Mouse (Mus musculus): ENCODE measurements at regions not wholly inside any gene's neighbourhood (a gene's known extent, or its start where the extent isn't known, plus 50 kb on each side); places are given as distances from the start of the nearest gene placed in this dataset.
A peak's percentile ranks its signal among the peaks of the same experiment; 100 is the strongest.

- no peak overlapping the region for H3K4me3 ChIP-seq (replicated peaks)
- H3K4me2 ChIP-seq = no peak overlapping the region
- WGBS = 82% methylated on average over 9 of the region's 9 CpGs
- no peaks in the 10 kb centered on the region for H3K36me3 ChIP-seq
- H3K27me3 ChIP-seq = no peaks in the 10 kb centered on the region
- H3K9me3 ChIP-seq = no peaks in the 10 kb centered on the region
- ATAC-seq (ENCODE audit: insufficient number of reproducible peaks, insufficient read depth, low FRiP score, low TSS enrichment, low read depth) = no peak
- peaks cover 10% of the 10 kb centered on the region; the same call in 1 of the 2 replicates for H3K4me1 ChIP-seq (replicated peaks)
- no peak overlapping the region for H3K27ac ChIP-seq
- H3K9ac ChIP-seq (replicated peaks) = no peak overlapping the region
Observed at GRCm38 (mm10) chr14:105403256-105403655, 144.9 kb downstream of the Ndfip2 start.

DNA sequence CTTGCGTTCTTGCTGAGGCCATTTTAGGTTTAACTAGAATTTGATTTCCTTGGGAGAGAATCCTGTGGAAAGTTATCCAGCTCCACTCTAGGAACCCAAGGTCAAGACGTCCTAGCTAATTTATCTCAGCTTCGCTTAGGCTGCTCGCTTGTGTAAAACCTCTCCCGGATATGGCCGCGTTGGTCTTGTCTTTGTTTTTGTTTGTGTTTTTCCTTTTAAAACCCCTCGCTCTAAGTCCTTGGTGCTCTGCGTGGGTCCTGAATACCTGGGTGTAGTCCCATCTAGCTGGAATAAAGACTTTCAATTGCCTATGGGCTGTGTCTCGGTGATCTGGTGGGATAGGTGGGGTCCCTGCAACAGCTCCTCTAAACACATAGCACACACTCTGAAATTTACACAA is 144.2 kb downstream of the Ndfip2 start:
- Histone ChIP-seq H3K36me3 (no peaks in the 10 kb centered on the region), H3K4me1 (replicated peaks) (peaks cover 16% of the 10 kb centered on the region; the same call in 1 of the 2 replicates), H3K27me3 (no peaks in the 10 kb centered on the region), H3K4me3 (replicated peaks) (no peak overlapping the region), H3K9ac (replicated peaks) (no peak overlapping the region), H3K9me3 (no peaks in the 10 kb centered on the region), H3K4me2 (no peak overlapping the region), H3K27ac (no peak overlapping the region)
- 94% methylated on average over 10 of the region's 10 CpGs for WGBS
- no peak for ATAC-seq (ENCODE audit: insufficient number of reproducible peaks, insufficient read depth, low FRiP score, low TSS enrichment, low read depth)

GRCm38 (mm10) chr14:105397467-105397866 is 139.1 kb downstream of the Ndfip2 start:
- Histone ChIP-seq H3K4me3 (replicated peaks) (no peak overlapping the region), H3K27ac (no peak overlapping the region), H3K4me1 (replicated peaks) (peaks cover 26% of the 10 kb centered on the region; the same call in 1 of the 2 replicates), H3K9ac (replicated peaks) (no peak overlapping the region), H3K4me2 (no peak overlapping the region), H3K36me3 (no peaks in the 10 kb centered on the region), H3K9me3 (no peaks in the 10 kb centered on the region), H3K27me3 (no peaks in the 10 kb centered on the region)
- no peak; the same call in 1 of the 2 replicates for ATAC-seq (ENCODE audit: insufficient number of reproducible peaks, insufficient read depth, low FRiP score, low TSS enrichment, low read depth)
- WGBS = 28% methylated on average over 8 of the region's 8 CpGs

DNA sequence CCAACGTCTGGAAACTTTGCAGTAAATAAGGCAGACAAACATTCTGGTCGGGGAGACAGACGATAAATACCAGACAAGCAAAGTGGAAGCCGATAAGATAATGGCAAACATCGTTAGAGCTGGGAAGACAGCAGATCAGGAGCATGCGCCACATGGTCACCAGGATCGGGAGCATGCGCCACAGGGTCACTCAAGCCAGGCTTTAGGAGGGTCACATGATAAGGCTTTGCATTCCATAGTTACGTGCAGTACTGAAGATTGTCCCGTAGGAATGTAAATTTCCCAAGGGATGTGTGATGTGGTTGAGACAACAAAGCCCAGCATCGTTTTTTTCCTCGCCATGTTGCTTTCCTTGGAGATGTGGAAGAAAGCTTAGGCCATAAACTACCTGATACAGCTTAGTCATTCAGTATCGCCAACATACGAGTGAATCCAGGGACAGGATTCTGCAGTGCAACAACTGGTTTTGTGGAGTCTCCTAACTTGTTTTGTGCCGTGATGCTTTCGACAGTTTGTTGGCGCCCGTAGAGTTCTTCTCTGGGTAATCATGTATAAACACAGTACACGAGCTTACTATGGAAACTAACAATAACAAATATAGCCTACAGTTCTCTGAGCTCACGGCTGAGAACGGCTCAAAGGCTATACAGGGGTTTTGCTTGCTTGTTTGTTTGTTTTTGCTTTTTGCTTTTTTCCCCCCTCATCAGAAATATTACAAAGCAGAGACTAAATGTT is 133.9 kb downstream of the Ndfip2 start:
- Histone ChIP-seq H3K9me3 (no peaks in the 10 kb centered on the region), H3K36me3 (no peaks in the 10 kb centered on the region), H3K4me2 (no peak overlapping the region), H3K9ac (replicated peaks) (no peak overlapping the region), H3K27me3 (no peaks in the 10 kb centered on the region), H3K27ac (no peak overlapping the region), H3K4me3 (replicated peaks) (no peak overlapping the region), H3K4me1 (replicated peaks) (peaks cover 14% of the 10 kb centered on the region)
- 86% methylated on average over 21 of the region's 21 CpGs for WGBS
- ATAC-seq (ENCODE audit: insufficient number of reproducible peaks, insufficient read depth, low FRiP score, low TSS enrichment, low read depth) = no peak

GRCm38 (mm10) chr14:105391430-105391829 is 133.1 kb downstream of the Ndfip2 start:
- no peaks in the 10 kb centered on the region for H3K9me3 ChIP-seq
- peaks cover 12% of the 10 kb centered on the region; the same call in 1 of the 2 replicates for H3K4me1 ChIP-seq (replicated peaks)
- no peak overlapping the region for H3K9ac ChIP-seq (replicated peaks)
- peak overlapping the region; percentile 47; the same call in 1 of the 2 replicates for H3K27ac ChIP-seq
- H3K36me3 ChIP-seq = no peaks in the 10 kb centered on the region
- no peak overlapping the region for H3K4me2 ChIP-seq
- no peaks in the 10 kb centered on the region for H3K27me3 ChIP-seq
- no peak for ATAC-seq (ENCODE audit: insufficient number of reproducible peaks, insufficient read depth, low FRiP score, low TSS enrichment, low read depth)
- 74% methylated on average over 11 of the region's 11 CpGs for WGBS
- H3K4me3 ChIP-seq (replicated peaks) = no peak overlapping the region

GRCm38 (mm10) chr14:105385119-105385518 is 126.7 kb downstream of the Ndfip2 start:
- H3K27me3 ChIP-seq = no peaks in the 10 kb centered on the region
- H3K9me3 ChIP-seq = no peaks in the 10 kb centered on the region
- no peak for ATAC-seq (ENCODE audit: insufficient number of reproducible peaks, insufficient read depth, low FRiP score, low TSS enrichment, low read depth)
- WGBS = 83% methylated on average over 4 of the region's 4 CpGs
- no peak overlapping the region for H3K27ac ChIP-seq
- H3K4me2 ChIP-seq = no peak overlapping the region
- H3K36me3 ChIP-seq = no peaks in the 10 kb centered on the region
- H3K4me3 ChIP-seq (replicated peaks) = no peak overlapping the region
- no peaks in the 10 kb centered on the region for H3K4me1 ChIP-seq (replicated peaks)
- no peak overlapping the region for H3K9ac ChIP-seq (replicated peaks)

DNA sequence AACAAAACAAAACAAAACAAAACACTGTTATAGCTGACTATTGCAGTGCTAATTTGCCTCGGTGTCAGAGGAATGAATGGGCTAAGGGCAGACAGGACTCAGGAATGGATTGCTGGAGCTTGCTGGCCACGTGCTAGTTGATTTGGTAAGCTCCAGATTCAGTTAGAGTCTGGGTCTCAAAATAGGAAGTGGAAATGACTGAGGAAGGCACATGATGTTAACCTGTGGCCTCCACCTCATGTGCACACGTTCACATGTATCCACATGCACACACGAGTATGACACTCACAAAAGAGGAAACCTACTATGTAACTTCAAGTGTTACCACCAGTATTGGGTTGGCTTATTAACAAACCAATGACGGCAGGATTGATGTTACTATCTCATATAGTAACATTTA is 125.0 kb downstream of the Ndfip2 start:
- Histone ChIP-seq H3K9ac (replicated peaks) (no peak overlapping the region), H3K36me3 (no peaks in the 10 kb centered on the region), H3K4me3 (replicated peaks) (no peak overlapping the region), H3K27ac (no peak overlapping the region), H3K9me3 (no peaks in the 10 kb centered on the region), H3K27me3 (no peaks in the 10 kb centered on the region), H3K4me2 (no peak overlapping the region), H3K4me1 (replicated peaks) (0 out of 2 replicates have a peak, but pooled peaks cover 7% of the 10 kb centered on the region)
- ATAC-seq (ENCODE audit: insufficient number of reproducible peaks, insufficient read depth, low FRiP score, low TSS enrichment, low read depth) = no peak
- 76% methylated on average over 5 of the region's 5 CpGs for WGBS

DNA sequence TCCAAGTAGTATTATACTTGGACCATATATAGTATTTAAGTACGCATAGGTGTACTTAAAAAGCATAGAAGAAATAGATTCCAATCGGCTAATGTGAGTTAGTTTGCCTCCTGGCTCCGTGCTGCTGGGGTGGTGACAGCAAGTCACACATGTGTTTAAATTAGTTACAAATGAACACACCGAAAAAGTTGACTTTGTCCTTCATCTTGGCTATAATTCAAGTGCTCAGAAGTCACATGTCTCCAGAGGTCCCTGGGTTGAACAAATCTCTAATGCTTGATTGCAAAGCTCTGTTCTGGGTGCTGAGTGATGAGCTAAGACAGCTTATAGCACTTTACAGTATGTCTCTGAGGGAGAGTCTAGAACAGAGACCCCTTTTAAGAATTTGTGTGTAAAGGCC is 121.7 kb downstream of the Ndfip2 start:
- Histone ChIP-seq H3K4me1 (replicated peaks) (peaks cover 22% of the 10 kb centered on the region), H3K9ac (replicated peaks) (no peak overlapping the region), H3K27ac (no peak overlapping the region), H3K36me3 (no peaks in the 10 kb centered on the region), H3K9me3 (no peaks in the 10 kb centered on the region), H3K27me3 (no peaks in the 10 kb centered on the region), H3K4me3 (replicated peaks) (no peak overlapping the region), H3K4me2 (no peak overlapping the region)
- no peak for ATAC-seq (ENCODE audit: insufficient number of reproducible peaks, insufficient read depth, low FRiP score, low TSS enrichment, low read depth)
- 47% methylated on average over 4 of the region's 4 CpGs for WGBS

GRCm38 (mm10) chr14:105377770-105378169 is 119.4 kb downstream of the Ndfip2 start:
- peak; percentile 75 for ATAC-seq (ENCODE audit: insufficient number of reproducible peaks, insufficient read depth, low FRiP score, low TSS enrichment, low read depth)
- WGBS = 9% methylated on average over 5 of the region's 5 CpGs

GRCm38 (mm10) chr14:105377035-105377621 is 118.8 kb downstream of the Ndfip2 start:
- Histone ChIP-seq H3K27me3 (no peaks in the 10 kb centered on the region), H3K9me3 (no peaks in the 10 kb centered on the region), H3K4me1 (replicated peaks) (peaks cover 22% of the 10 kb centered on the region), H3K36me3 (no peaks in the 10 kb centered on the region), H3K9ac (replicated peaks) (no peak overlapping the region), H3K4me3 (replicated peaks) (no peak overlapping the region), H3K27ac (peak overlapping the region; percentile 45), H3K4me2 (no peak overlapping the region)
- WGBS = 28% methylated on average over 4 of the region's 4 CpGs
- ATAC-seq (ENCODE audit: insufficient number of reproducible peaks, insufficient read depth, low FRiP score, low TSS enrichment, low read depth) = peak; percentile 78

More at GRCm38 (mm10) chr14:105377770-105378169, 119.4 kb downstream of the Ndfip2 start:
- H3K9ac ChIP-seq (replicated peaks) = no peak overlapping the region
- H3K36me3 ChIP-seq = no peaks in the 10 kb centered on the region
- H3K4me3 ChIP-seq (replicated peaks) = no peak overlapping the region
- no peaks in the 10 kb centered on the region for H3K27me3 ChIP-seq
- H3K9me3 ChIP-seq = no peaks in the 10 kb centered on the region
- H3K27ac ChIP-seq = peak overlapping the region; percentile 45
- peaks cover 22% of the 10 kb centered on the region for H3K4me1 ChIP-seq (replicated peaks)
- H3K4me2 ChIP-seq = no peak overlapping the region

- WGBS = 69% methylated on average over 5 of the region's 5 CpGs
- H3K4me3 ChIP-seq (replicated peaks) = no peak overlapping the region
- no peak overlapping the region for H3K9ac ChIP-seq (replicated peaks)
- no peaks in the 10 kb centered on the region for H3K4me1 ChIP-seq (replicated peaks)
- no peak overlapping the region for H3K27ac ChIP-seq
- H3K4me2 ChIP-seq = no peak overlapping the region
- ATAC-seq (ENCODE audit: insufficient number of reproducible peaks, insufficient read depth, low FRiP score, low TSS enrichment, low read depth) = no peak
- no peaks in the 10 kb centered on the region for H3K27me3 ChIP-seq
- H3K9me3 ChIP-seq = no peaks in the 10 kb centered on the region
- H3K36me3 ChIP-seq = no peaks in the 10 kb centered on the region
Observed at GRCm38 (mm10) chr14:105369637-105370435, 111.5 kb downstream of the Ndfip2 start.

All from limb, embryonic 12.5 days (tissue).